Mouse (Mus musculus) embryonic fibroblast, embryonic 13.5 days (primary cell): ENCODE results near the gene Prkag2.

Experiments used
- CTCF ChIP-seq: IDR thresholded peaks from 2 replicates; pipeline ENCODE4 v1.5.1; 2011; ENCODE audit warnings: mild to moderate bottlenecking, control low read depth, low read length, moderate library complexity, borderline replicate concordance; ENCODE audit not compliant: insufficient read depth
- POLR2A ChIP-seq: IDR thresholded peaks from 2 replicates; pipeline ENCODE4 v1.6.1; 2011; ENCODE audit warnings: low read depth, mild to moderate bottlenecking, control low read depth, low read length, moderate library complexity

DNA sequence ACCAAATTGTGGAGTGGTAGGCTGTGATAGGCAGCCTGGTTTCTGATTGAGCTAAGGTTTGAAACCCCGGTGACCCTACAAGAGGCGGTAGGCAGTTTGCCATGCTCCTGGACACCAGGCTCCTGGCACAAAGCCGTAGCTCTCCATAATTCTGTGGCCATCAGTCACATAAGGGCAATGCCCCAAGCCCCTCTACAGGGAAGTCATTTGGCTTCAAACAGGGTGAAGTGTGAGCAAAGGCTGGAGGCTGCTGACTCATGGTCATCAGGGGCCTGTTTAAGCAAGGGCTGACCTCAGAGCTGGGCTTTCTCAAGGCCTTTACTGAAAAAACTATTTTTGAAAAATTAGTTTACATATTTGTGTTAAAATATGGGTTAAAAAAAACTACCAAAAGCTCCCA lies 246.2 kb downstream of the Prkag2 start:
- TF ChIP-seq POLR2A (no peak), CTCF (no peak)
